Mouse (Mus musculus): ENCODE measurements around the gene Fkbp10. TPM values are rescaled to one million over a fixed set of nuclear protein-coding genes. Genes with fewer than 3 reads are reported as not detected.

The Fkbp10 gene
- polyA plus RNA-seq, 1 experiment from 2014 or later: 7.2 TPM

GRCm38 (mm10) chr11:100465833-100466232 is 50.3 kb downstream of the Fkbp10 start:
- no peak for ATAC-seq (ENCODE audit: low read depth)
- no peaks in the 10 kb centered on the region for H3K27me3 ChIP-seq (ENCODE audit: control insufficient read depth, insufficient read depth, low read length)
- H3K27ac ChIP-seq (ENCODE audit: low read depth, low read length): no peak overlapping the region
- peaks cover 18% of the 10 kb centered on the region for H3K36me3 ChIP-seq (ENCODE audit: control insufficient read depth, insufficient read depth, low read length)
- H3K4me1 ChIP-seq (ENCODE audit: control insufficient read depth, insufficient read depth, low read length): peaks cover 14% of the 10 kb centered on the region
- no peak overlapping the region for H3K4me2 ChIP-seq (ENCODE audit: low read depth, low read length)
- WGBS: 85% methylated on average over 1 of the region's 1 CpGs
- no peaks in the 10 kb centered on the region for H3K9me3 ChIP-seq (ENCODE audit: control insufficient read depth, low read length)
- H3K9ac ChIP-seq (replicated peaks; ENCODE audit: low read depth, low read length): no peak overlapping the region
- H3K4me3 ChIP-seq (ENCODE audit: low read depth, low read length): no peak overlapping the region

DNA sequence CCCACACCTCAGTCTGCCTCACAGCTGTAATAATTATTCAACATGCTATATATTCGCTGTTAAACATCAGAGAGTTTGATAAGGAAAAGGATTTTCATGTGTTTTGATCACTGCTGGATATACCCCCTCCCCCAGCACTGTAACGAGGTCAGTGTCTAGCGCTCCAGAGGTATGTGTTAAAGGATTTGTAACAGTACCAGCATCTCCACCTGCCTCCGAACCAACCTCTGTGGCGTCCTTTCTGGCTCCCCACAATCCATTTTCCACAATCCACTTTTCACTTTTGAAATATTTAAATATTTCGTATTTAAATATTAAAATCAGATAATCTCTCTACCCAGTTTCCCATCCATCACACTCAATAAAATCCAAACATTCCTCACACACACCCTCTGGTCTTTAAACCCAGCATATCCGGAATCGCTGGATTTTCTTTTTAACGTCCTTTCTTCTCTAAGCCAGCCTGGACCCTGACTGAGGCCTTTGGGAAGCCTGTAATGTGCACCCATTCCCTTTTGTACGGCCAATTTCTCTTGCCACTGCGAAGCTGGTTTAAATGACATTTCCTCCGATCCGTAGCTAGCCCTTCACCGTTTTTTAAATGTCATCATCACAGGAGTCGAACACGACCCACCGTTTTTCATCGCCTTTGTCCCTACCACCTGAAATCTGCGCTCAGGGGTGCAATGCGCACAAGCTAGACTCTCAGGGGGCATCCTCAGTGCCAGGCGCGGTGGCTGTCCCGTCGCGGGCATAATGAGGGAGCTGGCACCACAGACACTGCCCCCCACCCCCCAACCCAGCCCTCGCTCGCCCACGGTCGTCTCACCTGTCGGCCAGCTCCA is 56.1 kb downstream of the Fkbp10 start:
- ATAC-seq (ENCODE audit: low read depth): peak; percentile 38
- Histone ChIP-seq H3K4me1 (ENCODE audit: control insufficient read depth, insufficient read depth, low read length) (peaks cover 17% of the 10 kb centered on the region), H3K27ac (ENCODE audit: low read depth, low read length) (peak overlapping the region; percentile 85), H3K4me2 (ENCODE audit: low read depth, low read length) (peak overlapping the region; percentile 72), H3K27me3 (ENCODE audit: control insufficient read depth, insufficient read depth, low read length) (no peaks in the 10 kb centered on the region), H3K9me3 (ENCODE audit: control insufficient read depth, low read length) (no peaks in the 10 kb centered on the region), H3K4me3 (ENCODE audit: low read depth, low read length) (peak overlapping the region; percentile 77), H3K9ac (replicated peaks; ENCODE audit: low read depth, low read length) (peak overlapping the region; percentile 91), H3K36me3 (ENCODE audit: control insufficient read depth, insufficient read depth, low read length) (0 out of 2 replicates have a peak, but pooled peaks cover 3% of the 10 kb centered on the region)
- WGBS: 4% methylated on average over 30 of the region's 30 CpGs

DNA sequence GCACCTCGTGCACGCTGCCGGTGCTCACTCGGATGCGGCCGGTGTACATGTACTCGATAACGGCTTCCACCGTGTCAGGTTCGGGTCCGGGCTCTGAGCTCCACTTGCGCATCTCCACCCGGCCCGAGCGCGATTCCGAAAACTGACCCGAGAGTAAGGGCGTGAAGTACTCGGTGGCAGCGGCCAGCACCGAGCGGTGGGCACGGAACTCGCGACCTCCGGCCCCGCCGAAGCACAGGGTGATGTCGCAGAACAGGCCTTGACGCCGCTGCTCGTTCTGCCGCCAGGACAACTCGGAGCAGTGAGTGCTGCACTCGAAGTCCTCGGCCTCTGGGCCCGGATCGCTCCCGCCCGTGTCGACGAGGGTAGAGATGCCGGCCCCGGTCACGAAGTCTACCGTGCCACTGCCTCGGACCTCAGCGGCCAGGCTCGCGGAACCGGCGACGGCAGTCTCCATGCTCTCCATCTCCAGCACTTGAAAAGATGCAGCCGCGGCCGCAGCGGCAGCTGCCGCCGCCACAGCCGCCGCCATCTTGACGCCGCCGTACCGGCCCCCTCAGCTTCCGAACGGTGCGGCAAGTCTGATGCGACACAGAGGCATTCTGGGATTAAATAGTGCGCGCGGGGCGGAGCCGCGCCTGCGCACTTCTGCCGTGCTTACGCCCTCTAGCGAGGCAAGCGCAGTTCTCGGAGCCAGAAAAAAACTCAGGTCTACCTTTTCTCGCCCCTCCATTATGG is 56.9 kb downstream of the Fkbp10 start, which contains the start of gene Klhl11:
Gene Klhl11, minus strand, starts transcription at position 545 of the 738 bp plus-strand sequence.
- no peaks in the 10 kb centered on the region for H3K9me3 ChIP-seq (ENCODE audit: control insufficient read depth, low read length)
- WGBS: under 1% methylated on average over 80 of the region's 83 CpGs
- H3K27me3 ChIP-seq (ENCODE audit: control insufficient read depth, insufficient read depth, low read length): no peaks in the 10 kb centered on the region
- H3K9ac ChIP-seq (replicated peaks; ENCODE audit: low read depth, low read length): peak within 1 kb of the TSS; percentile 91
- H3K4me1 ChIP-seq (ENCODE audit: control insufficient read depth, insufficient read depth, low read length): peaks cover 17% of the 10 kb centered on the region
- H3K4me2 ChIP-seq (ENCODE audit: low read depth, low read length): peak within 1 kb of the TSS; percentile 72
- peak within 1 kb of the TSS; percentile 77 for H3K4me3 ChIP-seq (ENCODE audit: low read depth, low read length)
- ATAC-seq (ENCODE audit: low read depth): peak; percentile 91
- H3K36me3 ChIP-seq (ENCODE audit: control insufficient read depth, insufficient read depth, low read length): peaks cover 10% of the 10 kb centered on the region; the same call in 1 of the 2 replicates
- H3K27ac ChIP-seq (ENCODE audit: low read depth, low read length): peak within 1 kb of the TSS; percentile 85

DNA sequence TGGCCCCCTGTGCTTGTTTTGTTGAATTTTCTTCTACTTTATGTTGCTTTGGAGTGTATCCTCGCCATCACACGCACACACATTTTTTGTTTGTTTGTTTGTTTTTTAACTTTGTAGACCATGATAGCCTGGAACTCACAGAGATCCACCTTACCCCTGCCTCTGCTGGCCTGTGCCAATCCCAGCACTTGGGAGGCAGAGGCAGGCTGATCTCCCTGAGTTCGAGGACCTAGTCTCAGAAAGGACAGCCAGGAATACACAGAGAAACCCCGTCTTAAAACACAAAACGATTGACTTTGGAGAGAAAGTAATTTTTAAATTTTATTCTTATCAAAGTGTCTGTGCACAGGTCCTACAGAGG is 57.4 kb downstream of the Fkbp10 start:
- H3K9ac ChIP-seq (replicated peaks; ENCODE audit: low read depth, low read length): no peak overlapping the region
- no peak overlapping the region for H3K4me2 ChIP-seq (ENCODE audit: low read depth, low read length)
- peaks cover 12% of the 10 kb centered on the region for H3K36me3 ChIP-seq (ENCODE audit: control insufficient read depth, insufficient read depth, low read length)
- 30% methylated on average over 5 of the region's 5 CpGs for WGBS
- H3K27me3 ChIP-seq (ENCODE audit: control insufficient read depth, insufficient read depth, low read length): no peaks in the 10 kb centered on the region
- H3K4me1 ChIP-seq (ENCODE audit: control insufficient read depth, insufficient read depth, low read length): peaks cover 17% of the 10 kb centered on the region
- peak overlapping the region; percentile 77 for H3K4me3 ChIP-seq (ENCODE audit: low read depth, low read length)
- no peaks in the 10 kb centered on the region for H3K9me3 ChIP-seq (ENCODE audit: control insufficient read depth, low read length)
- ATAC-seq (ENCODE audit: low read depth): peak; percentile 29; the same call in 1 of the 2 replicates
- no peak overlapping the region for H3K27ac ChIP-seq (ENCODE audit: low read depth, low read length)

Small RNA genes lying within 50 kb of the gene (microRNA-seq; reads per million reads assigned to microRNA genes)
- not detected for gene Gm27374

Other genes starting within 250 kb of the Fkbp10 start
- 0.08 TPM in 1 of 2 replicates, not detected in the other for gene Krt9, start 222.5 kb upstream of the Fkbp10 start, polyA plus RNA-seq (2014; fragmentation: Nextera tagmentation; extraction: Ambion mirVana)
- 0.36 and 0.40 TPM in 2 replicates for gene Krt14, start 208.1 kb upstream of the Fkbp10 start, polyA plus RNA-seq (2014; fragmentation: Nextera tagmentation; extraction: Ambion mirVana)
- gene Krt16, start 166.8 kb upstream of the Fkbp10 start, polyA plus RNA-seq (2014; fragmentation: Nextera tagmentation; extraction: Ambion mirVana): not detected in 2 replicates
- 0.22 TPM in 1 of 2 replicates, not detected in the other for gene Krt17, start 154.7 kb upstream of the Fkbp10 start, polyA plus RNA-seq (2014; fragmentation: Nextera tagmentation; extraction: Ambion mirVana)
- gene Krt42, start 145.8 kb upstream of the Fkbp10 start, polyA plus RNA-seq (2014; fragmentation: Nextera tagmentation; extraction: Ambion mirVana): not detected in 2 replicates
- 1,262 and 1,333 TPM in 2 replicates for gene Eif1, start 95.8 kb upstream of the Fkbp10 start, polyA plus RNA-seq (2014; fragmentation: Nextera tagmentation; extraction: Ambion mirVana)
- gene Gast, start 81.3 kb upstream of the Fkbp10 start, polyA plus RNA-seq (2014; fragmentation: Nextera tagmentation; extraction: Ambion mirVana): not detected in 2 replicates
- 71.6 and 93.7 TPM in 2 replicates for gene Hap1, start 59.6 kb upstream of the Fkbp10 start, polyA plus RNA-seq (2014; fragmentation: Nextera tagmentation; extraction: Ambion mirVana)
- gene Jup, start 17.9 kb upstream of the Fkbp10 start, polyA plus RNA-seq (2014; fragmentation: Nextera tagmentation; extraction: Ambion mirVana): 43.0 and 58.9 TPM in 2 replicates
- 18.9 and 21.1 TPM in 2 replicates for gene P3h4, start 861 bp upstream of the Fkbp10 start, polyA plus RNA-seq (2014; fragmentation: Nextera tagmentation; extraction: Ambion mirVana)
- 107 and 109 TPM in 2 replicates for gene Nt5c3b, start 26.1 kb downstream of the Fkbp10 start, polyA plus RNA-seq (2014; fragmentation: Nextera tagmentation; extraction: Ambion mirVana)
- 0.68 and 1.1 TPM in 2 replicates for gene Klhl10, start 26.2 kb downstream of the Fkbp10 start, polyA plus RNA-seq (2014; fragmentation: Nextera tagmentation; extraction: Ambion mirVana)
- gene Klhl11, start 57.0 kb downstream of the Fkbp10 start, polyA plus RNA-seq (2014; fragmentation: Nextera tagmentation; extraction: Ambion mirVana): 15.7 and 16.1 TPM in 2 replicates
- 191 and 250 TPM in 2 replicates for gene Acly, start 112.3 kb downstream of the Fkbp10 start, polyA plus RNA-seq (2014; fragmentation: Nextera tagmentation; extraction: Ambion mirVana)
- 1.7 and 2.2 TPM in 2 replicates for gene Ttc25, start 129.9 kb downstream of the Fkbp10 start, polyA plus RNA-seq (2014; fragmentation: Nextera tagmentation; extraction: Ambion mirVana)
- 41.1 and 49.3 TPM in 2 replicates for gene Cnp, start 159.2 kb downstream of the Fkbp10 start, polyA plus RNA-seq (2014; fragmentation: Nextera tagmentation; extraction: Ambion mirVana)
- 108 and 110 TPM in 2 replicates for gene Nkiras2, start 203.5 kb downstream of the Fkbp10 start, polyA plus RNA-seq (2014; fragmentation: Nextera tagmentation; extraction: Ambion mirVana)
- gene Dnajc7, start 204.5 kb downstream of the Fkbp10 start, polyA plus RNA-seq (2014; fragmentation: Nextera tagmentation; extraction: Ambion mirVana): 109 and 112 TPM in 2 replicates

All from neural tube, embryonic 14.5 days (tissue).